Mouse (Mus musculus): ENCODE data around the gene Dazap2. TPM values are rescaled to one million over a fixed set of nuclear protein-coding genes. Genes with fewer than 3 reads are reported as not detected.

Gene Dazap2
- total and polyA plus RNA-seq, 3 experiments: 56.0 to 213 (median 159) TPM

DNA sequence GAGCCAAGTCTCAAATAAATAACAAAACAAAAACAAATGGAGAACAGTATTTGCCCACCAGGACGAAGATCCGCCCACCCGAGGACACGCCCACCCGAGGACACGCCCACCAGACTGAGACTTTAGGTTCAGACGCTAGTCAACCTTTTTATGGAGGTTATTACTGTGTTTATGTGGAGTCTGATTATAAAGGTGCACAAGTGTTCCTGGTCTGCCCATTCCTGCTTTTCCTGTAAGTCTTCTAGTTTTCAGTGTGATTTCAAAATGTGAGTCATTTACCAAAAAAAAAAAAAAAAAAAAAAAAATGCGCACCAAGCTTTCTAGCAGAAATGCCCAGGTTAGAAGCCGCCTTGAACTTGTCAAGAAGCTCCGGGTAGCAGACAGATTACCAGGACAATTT, 12.1 kb downstream of the Dazap2 start:
- Histone ChIP-seq H3K9me3 (replicated peaks; ENCODE audit: low read length) (no peaks in the 10 kb centered on the region), H3K27me3 (replicated peaks) (peaks cover 4% of the 10 kb centered on the region), H3K9ac (ENCODE audit: insufficient read depth, low read depth) (no peak overlapping the region), H3K79me2 (replicated peaks; ENCODE audit: control insufficient read depth, extremely low read depth, insufficient read depth, poor library complexity, severe bottlenecking) (no peaks in the 10 kb centered on the region), H3K4me3 (replicated peaks in 1 of 3; ENCODE audit: low read depth in 2 of 3, low read length in 2 of 3, poor library complexity in 1 of 3) (no peak overlapping the region), H3K4me1 (ENCODE audit: control insufficient read depth in 1 of 2, insufficient read depth in 2 of 2) (peaks cover 5 to 14% of the 10 kb centered on the region in 2 experiments; a peak in 3 of 4 replicates), H3K27ac (ENCODE audit: insufficient read depth, low read depth) (no peak overlapping the region), H3K36me3 (replicated peaks in 1 of 2; ENCODE audit: control insufficient read depth in 1 of 2, insufficient read depth in 1 of 2, low read length in 1 of 2) (peaks cover 3 to 11% of the 10 kb centered on the region in 2 experiments), H3K4me2 (ENCODE audit: insufficient read depth, low read depth, poor library complexity, severe bottlenecking) (no peak overlapping the region; the same call in 1 of the 2 replicates)
- TF ChIP-seq CTCF (conservative IDR thresholded peaks at IDR 0.05 in 1 of 2, IDR thresholded peaks at IDR 0.05 in 1 of 2; ENCODE audit: low read depth in 2 of 2, low read length in 2 of 2) (no peak), ZNF384 (IDR thresholded peaks at IDR 0.05; ENCODE audit: low read depth, low read length) (peak; percentile 62)
- in situ Hi-C loops (cut with MboI; ENCODE audit: low pct_ligation_motif_present, low pct_unique_long_range_greater_than_20kb, low sequenced_read_pairs) (no loop called here), dilution Hi-C loops (cut with MboI; ENCODE audit: extremely low pct_ligation_motif_present, extremely low pct_unique_long_range_greater_than_20kb, low sequenced_read_pairs) (no loop called here)
- no peak for DNase-seq (ENCODE audit: extremely low read depth)

DNA sequence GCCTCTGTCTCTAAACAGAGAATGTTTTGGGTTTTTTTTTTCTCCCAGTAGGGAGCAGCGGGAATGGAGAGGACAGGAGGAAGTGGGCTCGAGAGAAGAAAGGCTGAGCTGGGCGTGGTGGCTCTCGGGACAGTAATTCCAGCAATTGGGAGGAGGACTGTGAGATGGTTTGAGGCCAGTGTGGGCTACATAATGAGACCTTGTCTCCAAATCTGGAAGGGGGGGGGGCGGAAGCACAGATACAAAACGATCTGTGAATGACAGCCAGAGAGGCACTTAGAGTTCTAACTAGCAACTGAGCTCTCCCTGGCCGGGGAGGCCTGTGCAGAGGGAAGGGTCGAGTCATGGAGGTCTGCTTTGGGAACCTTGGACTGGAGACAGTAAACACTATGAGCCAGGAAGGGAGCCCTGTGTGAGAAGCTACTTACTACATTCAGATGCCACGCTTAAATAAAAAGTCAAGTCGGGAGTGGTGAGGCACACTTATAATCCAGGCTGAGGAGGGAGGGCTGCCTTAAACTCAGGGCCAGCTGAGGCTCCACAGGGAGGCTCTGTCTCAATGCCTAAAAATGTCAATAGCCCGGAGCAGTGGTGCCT, 12.7 kb downstream of the Dazap2 start:
- H3K4me1 ChIP-seq (ENCODE audit: control insufficient read depth in 1 of 2, insufficient read depth in 2 of 2): peaks cover 5 to 20% of the 10 kb centered on the region in 2 experiments; a peak in 3 of 4 replicates
- H3K36me3 ChIP-seq (replicated peaks in 1 of 2; ENCODE audit: control insufficient read depth in 1 of 2, insufficient read depth in 1 of 2, low read length in 1 of 2): peaks cover 2 to 7% of the 10 kb centered on the region in 2 experiments
- no peaks in the 10 kb centered on the region for H3K9me3 ChIP-seq (replicated peaks; ENCODE audit: low read length)
- in situ Hi-C loops (cut with MboI; ENCODE audit: low pct_ligation_motif_present, low pct_unique_long_range_greater_than_20kb, low sequenced_read_pairs) (no loop called here), dilution Hi-C loops (cut with MboI; ENCODE audit: extremely low pct_ligation_motif_present, extremely low pct_unique_long_range_greater_than_20kb, low sequenced_read_pairs) (no loop called here)
- H3K27ac ChIP-seq (ENCODE audit: insufficient read depth, low read depth): no peak overlapping the region
- peaks cover 4% of the 10 kb centered on the region for H3K27me3 ChIP-seq (replicated peaks)
- H3K4me2 ChIP-seq (ENCODE audit: insufficient read depth, low read depth, poor library complexity, severe bottlenecking): no peak overlapping the region
- H3K4me3 ChIP-seq (replicated peaks in 1 of 3; ENCODE audit: low read depth in 2 of 3, low read length in 2 of 3, poor library complexity in 1 of 3): no peak overlapping the region
- no peak overlapping the region for H3K9ac ChIP-seq (ENCODE audit: insufficient read depth, low read depth)
- DNase-seq (ENCODE audit: extremely low read depth): no peak
- TF ChIP-seq RCOR1 (conservative IDR thresholded peaks at IDR 0.05; ENCODE audit: low read depth, low read length) (no peak), KAT2A (IDR thresholded peaks at IDR 0.05; ENCODE audit: insufficient replicate concordance, low read length) (no peak)
- no peaks in the 10 kb centered on the region for H3K79me2 ChIP-seq (replicated peaks; ENCODE audit: control insufficient read depth, extremely low read depth, insufficient read depth, poor library complexity, severe bottlenecking)

DNA sequence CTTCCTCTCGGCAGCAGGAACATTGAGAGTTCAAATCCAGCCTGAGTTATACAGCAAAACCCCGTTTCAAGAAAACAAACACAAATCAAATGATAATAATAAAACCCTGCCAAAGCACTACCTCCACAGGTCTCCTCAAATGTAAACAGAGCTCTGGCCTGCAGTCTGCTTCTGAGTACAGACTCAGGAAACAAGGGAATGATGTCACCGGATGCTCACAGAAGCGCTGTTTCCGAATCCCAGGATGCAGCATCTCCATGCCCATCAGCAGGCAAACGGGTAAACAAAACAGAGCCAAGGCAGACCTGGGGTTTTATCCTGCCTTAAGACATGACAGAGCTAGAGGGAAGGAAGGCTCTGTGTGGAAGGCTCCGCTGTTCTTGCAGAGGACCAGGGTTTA, 13.6 kb downstream of the Dazap2 start:
- Histone ChIP-seq H3K9me3 (replicated peaks; ENCODE audit: low read length) (no peaks in the 10 kb centered on the region), H3K4me3 (replicated peaks in 1 of 3; ENCODE audit: low read depth in 2 of 3, low read length in 2 of 3, poor library complexity in 1 of 3) (no peak overlapping the region), H3K9ac (ENCODE audit: insufficient read depth, low read depth) (no peak overlapping the region), H3K27ac (ENCODE audit: insufficient read depth, low read depth) (no peak overlapping the region), H3K36me3 (replicated peaks in 1 of 2; ENCODE audit: control insufficient read depth in 1 of 2, insufficient read depth in 1 of 2, low read length in 1 of 2) (peaks cover under 1 to 2% of the 10 kb centered on the region in 2 experiments), H3K4me2 (ENCODE audit: insufficient read depth, low read depth, poor library complexity, severe bottlenecking) (no peak overlapping the region), H3K4me1 (ENCODE audit: control insufficient read depth in 1 of 2, insufficient read depth in 2 of 2) (peaks cover 7 to 29% of the 10 kb centered on the region in 2 experiments; a peak in 3 of 4 replicates), H3K27me3 (replicated peaks) (peaks cover 4% of the 10 kb centered on the region), H3K79me2 (replicated peaks; ENCODE audit: control insufficient read depth, extremely low read depth, insufficient read depth, poor library complexity, severe bottlenecking) (no peaks in the 10 kb centered on the region)
- in situ Hi-C loops (cut with MboI; ENCODE audit: low pct_ligation_motif_present, low pct_unique_long_range_greater_than_20kb, low sequenced_read_pairs): no loop called here
- dilution Hi-C loops (cut with MboI; ENCODE audit: extremely low pct_ligation_motif_present, extremely low pct_unique_long_range_greater_than_20kb, low sequenced_read_pairs): no loop called here
- DNase-seq (ENCODE audit: extremely low read depth): no peak
- TF ChIP-seq ZC3H11A (IDR thresholded peaks at IDR 0.05; ENCODE audit: low read depth, low read length) (no peak), ZNF384 (IDR thresholded peaks at IDR 0.05; ENCODE audit: low read depth, low read length) (no peak), TBP (conservative IDR thresholded peaks at IDR 0.05; ENCODE audit: low read depth, low read length) (no peak), EP300 (IDR thresholded peaks at IDR 0.05; ENCODE audit: low read length) (no peak), HCFC1 (IDR thresholded peaks at IDR 0.05; ENCODE audit: low read depth, low read length) (no peak), ELF1 (IDR thresholded peaks at IDR 0.05; ENCODE audit: low read depth, low read length) (no peak), MAX (IDR thresholded peaks at IDR 0.05; ENCODE audit: low read length) (no peak), POLR2AphosphoS2 (IDR thresholded peaks at IDR 0.05; ENCODE audit: low read depth, low read length) (no peak), MYC (IDR thresholded peaks at IDR 0.05; ENCODE audit: low read depth, low read length) (no peak), USF1 (IDR thresholded peaks at IDR 0.05; ENCODE audit: low read depth, low read length) (no peak), GABPA (IDR thresholded peaks at IDR 0.05; ENCODE audit: insufficient replicate concordance, low read depth, low read length) (no peak), MAZ (IDR thresholded peaks at IDR 0.05; ENCODE audit: low read depth, low read length) (no peak), CTCF (conservative IDR thresholded peaks at IDR 0.05 in 1 of 2, IDR thresholded peaks at IDR 0.05 in 1 of 2; ENCODE audit: low read depth in 2 of 2, low read length in 2 of 2) (no peak)
